ENCODE assay signal across 8 mouse cellular contexts in genomic region chr3:96161869-96162840, GRCm38 (mm10). TPM values are rescaled to one million over a fixed set of nuclear protein-coding genes. Genes with fewer than 3 reads are reported as not detected.
DNase-seq lines count a peak whose midpoint lies in the region; TF ChIP-seq lines count a peak whose summit lies in the region.

Gene Mtmr11, plus strand, starts transcription at chr3:96162004.

- peak within 1 kb of the TSS; percentile 44 for H3K4me3 ChIP-seq in liver, adult 2 months (ENCODE audit: insufficient read depth, low read depth, low read length)

- 8% methylated on average over 16 of the region's 16 CpGs for WGBS in liver, adult 2 months

- H3K4me1 ChIP-seq in liver, adult 2 months (ENCODE audit: control insufficient read depth, insufficient read depth, low read length) = peaks cover 8% of the 10 kb centered on the region

- H3K9ac ChIP-seq in liver, adult 2 months (ENCODE audit: low read depth, low read length) = peak within 1 kb of the TSS; percentile 67

- no peaks in the 10 kb centered on the region for H3K79me2 ChIP-seq in liver, adult 2 months (ENCODE audit: control insufficient read depth, insufficient read depth, low read length)

- no peaks in the 10 kb centered on the region for H3K36me3 ChIP-seq in liver, adult 2 months (ENCODE audit: control insufficient read depth, insufficient read depth, low read length)

- no peak for TF ChIP-seq POLR2A in liver, adult 2 months (IDR thresholded peaks at IDR 0.05; ENCODE audit: extremely low read depth, insufficient read depth, low read length)

- TF ChIP-seq CTCF in liver, adult 2 months (IDR thresholded peaks at IDR 0.05; ENCODE audit: low read depth, low read length) = no peak

- peak; percentile 58 for DNase-seq in liver, adult 2 months (ENCODE audit: extremely low read depth, low read depth, low spot score)
- no peak for DNase-seq in liver
- DNase-seq in brain, adult 2 months (ENCODE audit: low read depth, low spot score) = peak; percentile 59
- peak; percentile 62 for DNase-seq in heart, adult 8-10 months (ENCODE audit: low spot score)
- DNase-seq in kidney, adult 8-10 months = peak; percentile 57 to 73
- DNase-seq in lung, postnatal 36 days = peak; percentile 51
- no peak for DNase-seq in c-Kit-positive CD71-positive TER-119-positive erythroid progenitor cells, embryonic 14.5 days (ENCODE audit: low spot score)
- DNase-seq in right cerebral cortex, postnatal 4 days = no peak

- H3K27me3 ChIP-seq in liver, adult 2 months (ENCODE audit: control insufficient read depth, insufficient read depth, low read length) = no peaks in the 10 kb centered on the region

- H3K27ac ChIP-seq in liver, adult 2 months (replicated peaks; ENCODE audit: insufficient read depth, low read depth, low read length) = peak within 1 kb of the TSS; percentile 71

RNA-seq across cellular contexts. Expression of gene Mtmr11, which starts in this region (rescaled TPM):
- total RNA-seq in liver, adult 2 months (2014; rRNA removed) = 1.2 and 1.4 TPM in 2 replicates
- polyA plus RNA-seq in liver, adult 2 months (2012; rRNA removed) = 1.1 and 2.8 TPM in 2 replicates
- 1 to 10 TPM; 1.7 to 3.0 (median 2.2) TPM for total RNA-seq in heart, adult 8-10 months (2022)

Comparison
In these comparisons a context has a peak if more than half of its experiments do, and no peak if none do; other contexts are left out.
1. DNase-seq: peak in liver, adult 2 months (single experiment), brain, adult 2 months (single experiment), heart, adult 8-10 months (single experiment), kidney, adult 8-10 months (2 of 2) and lung, postnatal 36 days (single experiment); none in liver (single experiment), c-Kit-positive CD71-positive TER-119-positive erythroid progenitor cells, embryonic 14.5 days (single experiment) and right cerebral cortex, postnatal 4 days (single experiment).